Mouse (Mus musculus): ENCODE results near the gene Plxna2.

Gene Plxna2

GRCm38 (mm10) chr1:194714138-194715031, 96.4 kb downstream of the Plxna2 start:
- DNase-seq = peak; percentile 33

GRCm38 (mm10) chr1:194717451-194717874, 99.4 kb downstream of the Plxna2 start:
- DNase-seq = no peak

GRCm38 (mm10) chr1:194720406-194720805, 102.4 kb downstream of the Plxna2 start:
- no peak for DNase-seq

DNA sequence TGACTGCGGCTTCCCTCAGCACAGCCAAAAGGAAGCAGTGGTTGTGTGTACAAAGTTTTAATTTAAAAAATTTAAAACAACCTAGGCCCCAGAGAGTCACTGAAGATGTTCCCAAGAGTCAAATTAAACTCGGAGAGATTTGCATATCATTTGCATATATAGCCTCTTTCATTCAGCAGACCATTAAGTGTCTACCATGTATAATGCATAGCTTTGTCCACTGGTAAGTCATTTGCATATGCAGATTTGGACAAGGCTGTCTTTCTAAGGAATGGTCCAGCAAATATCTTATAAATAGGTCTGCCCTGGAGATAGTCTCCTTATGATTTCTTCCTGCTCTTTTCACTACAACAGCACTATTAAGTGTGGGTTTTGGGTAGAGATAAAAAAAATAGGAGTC, 103.2 kb downstream of the Plxna2 start:
- DNase-seq = no peak

- peak; percentile 55 for DNase-seq
Measured at GRCm38 (mm10) chr1:194722329-194722728, 104.3 kb downstream of the Plxna2 start.

GRCm38 (mm10) chr1:194734836-194735235, 116.8 kb downstream of the Plxna2 start:
- DNase-seq = no peak

DNA sequence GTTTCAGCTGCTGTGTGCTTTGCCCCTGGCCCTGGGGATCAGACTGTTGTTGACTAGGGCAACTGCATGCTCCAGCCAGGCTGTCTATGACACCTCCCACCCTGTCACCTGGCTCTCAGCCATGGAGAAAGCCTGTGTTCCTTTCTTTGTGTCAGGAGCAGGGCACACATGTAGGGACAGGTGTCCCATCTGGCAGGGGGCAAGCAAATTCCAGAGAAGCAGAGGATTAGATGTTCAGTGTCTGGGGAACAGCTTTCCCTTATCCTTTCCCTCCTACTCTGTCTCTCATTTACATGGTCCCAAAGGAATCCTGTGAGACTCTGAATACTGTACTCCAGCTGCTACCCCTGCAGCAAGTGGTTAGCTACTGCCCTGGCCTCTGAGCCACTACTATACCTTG, 121.9 kb downstream of the Plxna2 start:
- peak; percentile 43 for DNase-seq

DNA sequence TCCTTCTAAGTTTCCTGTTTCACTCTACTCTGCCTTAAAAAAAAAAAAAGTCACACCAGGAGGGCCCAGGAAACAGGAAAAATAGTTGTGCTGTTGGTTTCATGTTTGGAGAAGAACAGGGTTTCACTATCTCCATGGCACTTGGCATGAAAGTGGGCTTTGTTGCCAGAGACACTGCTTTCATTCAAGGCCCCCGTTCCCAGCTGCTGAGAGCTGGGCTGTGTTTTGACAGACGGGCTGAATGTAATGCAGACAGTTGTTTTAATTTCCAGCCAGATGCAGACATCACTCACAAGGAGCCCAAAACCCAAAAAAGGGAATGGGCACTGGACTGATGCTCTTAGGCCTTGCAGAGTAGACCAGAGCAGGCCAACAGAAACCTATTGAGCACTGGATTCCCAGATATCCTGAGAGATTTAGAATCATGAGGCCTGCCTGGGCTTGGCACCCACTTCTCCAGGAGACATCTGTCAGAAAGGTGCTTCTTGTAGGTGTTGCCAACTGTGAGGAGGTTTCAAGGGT, 124.9 kb downstream of the Plxna2 start:
- peak; percentile 22 for DNase-seq

DNA sequence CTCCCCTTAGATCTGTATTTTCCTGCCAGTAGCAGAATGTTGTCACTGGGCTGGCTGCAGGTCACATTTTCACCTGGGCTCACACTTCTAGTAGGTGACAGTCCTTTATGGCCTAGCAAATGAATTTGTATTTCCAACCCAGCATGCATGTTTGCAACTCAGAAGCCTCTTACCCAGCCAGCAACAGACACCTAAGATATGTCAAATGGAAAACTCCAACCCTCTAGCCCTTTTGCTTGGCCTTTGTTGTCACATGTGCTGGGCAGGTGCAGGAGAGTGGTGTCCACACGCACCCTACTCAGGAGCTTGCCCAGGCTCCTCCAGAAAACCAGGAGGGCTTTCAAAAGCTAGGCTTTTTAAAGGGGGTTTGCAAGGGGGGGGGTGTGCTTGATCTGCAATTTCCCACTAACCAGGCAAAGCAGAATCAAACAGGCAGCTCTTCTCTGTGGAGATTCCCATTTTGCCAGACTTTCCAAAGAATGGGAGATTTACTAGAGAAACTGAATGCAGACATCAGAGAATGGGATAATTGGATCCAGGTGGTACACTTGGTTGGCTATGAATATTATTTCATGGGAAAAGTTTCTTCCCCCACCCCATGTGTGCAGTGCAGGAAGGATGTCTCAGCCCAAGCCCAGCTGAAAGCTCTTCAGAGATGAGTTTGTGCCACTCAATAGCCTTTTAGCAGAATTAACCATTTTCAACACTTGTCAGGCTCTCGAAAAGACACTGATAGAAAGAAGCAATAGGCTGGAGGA, 127.3 kb downstream of the Plxna2 start:
- DNase-seq = no peak

DNA sequence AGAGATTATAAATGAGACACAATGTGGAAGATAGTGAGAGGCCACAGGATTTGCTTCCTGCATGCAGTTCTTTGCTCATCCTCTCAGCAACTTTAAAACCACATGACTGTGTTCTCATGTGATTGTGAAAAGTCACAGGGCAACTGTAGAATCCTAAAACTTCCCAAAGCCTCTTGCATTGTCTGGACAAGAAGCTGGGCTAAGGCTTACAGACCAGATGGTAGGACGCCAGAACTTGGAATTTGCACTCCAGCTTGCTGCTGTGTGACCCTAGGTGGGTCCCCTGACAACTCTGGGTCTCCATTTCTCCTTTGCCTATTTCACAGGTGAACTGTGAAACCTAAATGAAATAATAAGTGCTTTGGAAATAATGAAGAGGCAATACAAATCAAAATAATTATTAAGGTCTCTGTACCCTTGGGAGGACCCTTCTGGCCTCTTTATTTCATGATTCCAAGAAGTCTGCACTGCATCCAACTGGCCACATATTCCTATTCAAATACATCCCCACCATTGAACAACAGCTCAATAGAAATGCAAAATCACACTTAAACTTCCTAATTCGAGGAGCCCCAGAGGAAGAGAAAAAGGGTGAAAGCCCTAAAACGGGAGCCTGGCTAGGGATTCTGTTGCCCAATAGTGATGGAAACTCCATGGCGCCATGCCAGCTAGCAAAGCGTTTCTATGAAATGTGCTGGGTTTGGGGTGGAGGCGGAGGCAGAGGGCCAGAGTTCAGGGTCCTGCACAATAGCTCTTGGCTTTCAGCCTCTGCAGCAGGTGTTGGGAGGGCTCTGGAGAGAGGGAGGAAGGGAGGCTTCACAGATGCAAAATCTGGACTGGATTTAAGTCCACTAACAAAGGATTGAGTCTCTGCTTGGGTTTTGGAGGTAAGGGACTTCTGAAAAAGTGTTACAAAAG, 128.6 kb downstream of the Plxna2 start:
- DNase-seq = peak; percentile 43

DNA sequence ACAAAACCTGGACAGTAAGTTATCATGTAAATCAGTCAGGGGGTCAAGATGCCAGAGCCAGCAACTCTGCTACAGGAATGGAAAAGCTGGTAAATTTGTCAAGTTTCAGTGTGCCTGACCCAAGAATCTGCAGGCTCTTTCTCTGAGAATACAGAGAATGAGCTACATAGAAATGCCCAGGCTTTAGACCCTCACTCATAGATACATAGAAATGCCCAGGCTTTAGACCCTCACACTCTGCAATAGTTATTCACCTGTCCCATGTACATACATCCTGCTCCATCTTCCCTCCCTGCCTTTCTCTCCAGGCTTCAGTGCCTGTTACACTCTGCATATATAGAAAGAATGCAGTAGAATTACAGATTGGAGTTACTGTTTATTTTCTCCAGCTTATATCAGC, 129.2 kb downstream of the Plxna2 start:
- DNase-seq = no peak

DNA sequence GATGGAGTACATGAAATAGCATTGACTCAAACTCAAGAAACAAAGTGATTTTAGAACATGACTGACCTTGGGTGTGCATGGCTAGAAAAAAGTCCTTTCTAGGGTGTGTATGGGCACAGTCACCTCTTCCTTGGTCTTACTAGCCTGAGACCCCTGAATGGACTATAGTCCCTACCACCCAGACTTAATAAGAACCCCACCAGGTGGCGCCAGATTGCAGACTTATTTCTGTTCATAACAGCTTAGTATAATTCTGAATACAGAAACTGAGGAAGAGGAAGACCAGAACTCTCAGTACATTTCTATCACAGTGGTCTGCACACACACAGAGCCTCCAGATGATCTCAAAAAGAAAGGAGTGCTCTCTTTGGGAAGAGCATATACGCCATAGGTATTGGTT, 135.2 kb downstream of the Plxna2 start:
- DNase-seq = no peak

GRCm38 (mm10) chr1:194756001-194756400, 138.0 kb downstream of the Plxna2 start:
- no peak for DNase-seq

- no peak for DNase-seq
Measured at GRCm38 (mm10) chr1:194756409-194756808, 138.4 kb downstream of the Plxna2 start.

- DNase-seq = no peak
Measured at GRCm38 (mm10) chr1:194756863-194757262, 138.8 kb downstream of the Plxna2 start.

- no peak for DNase-seq
Measured at GRCm38 (mm10) chr1:194761432-194762212, 143.6 kb downstream of the Plxna2 start.

- DNase-seq = no peak
Measured at GRCm38 (mm10) chr1:194762896-194763295, 144.9 kb downstream of the Plxna2 start.

DNA sequence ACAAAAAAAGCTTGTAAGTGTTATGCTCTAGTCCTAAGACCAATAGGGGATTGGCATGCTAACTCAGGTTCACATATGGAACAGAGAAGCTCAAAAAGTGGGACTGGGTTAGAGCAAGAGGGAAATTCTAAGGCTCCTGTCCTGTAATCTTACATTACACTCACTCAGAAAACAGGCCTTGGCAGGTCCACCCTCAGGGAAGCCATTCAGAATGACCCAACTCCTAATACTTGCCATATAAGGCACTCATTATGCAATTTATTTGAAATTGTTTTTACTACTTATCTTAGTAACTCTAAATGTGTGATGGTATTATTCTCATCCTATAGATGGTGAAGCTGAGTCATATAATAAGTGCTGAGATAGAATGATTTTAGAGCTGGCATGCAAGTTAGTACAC, 146.9 kb downstream of the Plxna2 start:
- no peak for DNase-seq

DNA sequence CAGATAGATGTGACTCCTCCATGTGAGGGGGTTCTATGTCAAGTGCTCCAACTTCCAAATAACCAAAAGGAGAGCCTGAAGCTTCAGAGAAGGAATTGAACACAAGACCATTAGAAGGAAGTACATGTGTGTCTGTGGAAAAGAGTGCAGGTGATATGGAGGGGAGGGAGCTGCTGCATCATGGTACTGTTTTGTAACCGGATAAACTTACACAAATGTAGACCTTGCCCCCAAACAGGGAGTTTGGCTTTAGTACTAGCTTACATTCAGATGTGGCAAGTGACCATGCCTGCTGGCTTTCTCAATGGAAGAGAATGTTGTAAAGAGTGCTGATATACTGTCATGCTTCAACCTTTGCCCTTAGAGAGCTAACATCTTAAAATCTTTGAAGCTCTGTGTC, 150.8 kb downstream of the Plxna2 start:
- DNase-seq = no peak

DNA sequence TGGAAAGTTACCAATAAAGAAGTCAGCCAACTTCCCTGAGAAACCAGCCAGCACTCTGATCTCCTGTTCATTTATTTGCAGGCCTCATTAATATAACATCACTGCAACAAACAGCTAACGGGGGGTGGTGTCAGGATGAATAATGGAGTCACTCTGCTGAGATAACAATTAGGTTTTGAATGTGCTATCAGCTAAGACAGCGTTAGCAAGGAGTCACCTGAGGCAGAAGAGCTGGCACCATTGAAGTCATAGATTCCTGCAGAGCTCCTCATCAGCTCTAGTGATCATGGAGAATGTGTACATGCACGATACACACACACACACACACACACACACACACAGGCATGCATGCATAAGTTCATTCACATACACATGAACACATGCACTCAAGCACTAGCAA, 154.0 kb downstream of the Plxna2 start:
- no peak for DNase-seq

DNA sequence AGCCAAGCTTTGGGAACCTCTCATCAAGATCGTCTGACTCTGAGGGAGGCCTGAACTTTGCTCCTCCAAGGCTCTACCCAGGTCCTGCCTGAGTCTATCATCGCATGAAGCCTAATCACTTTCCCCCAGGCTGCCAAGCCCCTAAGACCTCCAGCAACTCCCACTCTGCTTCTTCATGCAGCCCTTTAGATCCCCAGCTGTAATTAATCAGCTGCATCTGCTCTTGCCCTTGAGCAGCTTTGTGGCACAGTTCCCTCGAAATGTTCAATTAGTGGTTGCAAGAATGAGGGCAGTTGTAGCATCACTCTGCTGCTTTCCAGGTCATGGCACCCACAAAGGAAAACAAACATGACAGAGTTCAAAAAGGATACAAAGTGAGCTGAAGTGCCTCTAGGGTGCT, 155.9 kb downstream of the Plxna2 start:
- no peak for DNase-seq

- DNase-seq = no peak
Measured at GRCm38 (mm10) chr1:194774350-194774749, 156.3 kb downstream of the Plxna2 start.
